Mouse (Mus musculus) heart, embryonic 11.5 days (tissue): ENCODE data around the gene Nav3. TPM values are rescaled to one million over a fixed set of nuclear protein-coding genes. Genes with fewer than 3 reads are reported as not detected.

Experiments
- ATAC-seq: fragments of 200-750 bp; cut with Nextera tagmentation; replicated peaks from 2 replicates; pipeline ENCODE4 v1.8.0; 2017; ENCODE audit warnings: moderate library complexity; ENCODE audit not compliant: insufficient number of reproducible peaks, low FRiP score, low TSS enrichment
- H3K27ac ChIP-seq: fragments of 300-500 bp; sonication (generic); 2 replicates; pipeline ENCODE4 v1.5.1; 2014; ENCODE audit warnings: mild to moderate bottlenecking, low read depth, low read length
- H3K27me3 ChIP-seq: fragments of 300-500 bp; sonication (generic); 2 replicates; pipeline ENCODE4 v1.6.1; 2014; ENCODE audit warnings: mild to moderate bottlenecking, low read length, mixed read lengths; ENCODE audit not compliant: control insufficient read depth, insufficient read depth
- H3K36me3 ChIP-seq: fragments of 300-500 bp; sonication (generic); 2 replicates; pipeline ENCODE4 v1.6.1; 2014; ENCODE audit warnings: mild to moderate bottlenecking, low read length, moderate library complexity, mixed read lengths; ENCODE audit not compliant: control insufficient read depth, insufficient read depth
- H3K4me1 ChIP-seq: fragments of 300-500 bp; sonication (generic); 2 replicates; pipeline ENCODE4 v1.6.1; 2014; ENCODE audit warnings: low read length; ENCODE audit not compliant: control insufficient read depth, insufficient read depth
- H3K4me2 ChIP-seq: fragments of 300-500 bp; sonication (generic); 2 replicates; pipeline ENCODE4 v1.6.1; 2014; ENCODE audit warnings: mild to moderate bottlenecking, moderate library complexity
- H3K4me3 ChIP-seq: fragments of 300-500 bp; sonication (generic); 2 replicates; pipeline ENCODE4 v1.5.1; 2014; ENCODE audit warnings: low read depth, low read length
- H3K9ac ChIP-seq: fragments of 300-500 bp; sonication (generic); 2 replicates; pipeline ENCODE4 v1.6.1; 2014; ENCODE audit warnings: mild to moderate bottlenecking, low read depth, low read length, moderate library complexity
- H3K9me3 ChIP-seq: fragments of 300-500 bp; sonication (generic); replicated peaks from 2 replicates; pipeline ENCODE4 v1.6.1; 2016; ENCODE audit warnings: low read length; ENCODE audit not compliant: control insufficient read depth
- WGBS: fragments of 180-500 bp; shearing (Covaris S2); extraction: QIAGEN DNeasy Blood & Tissue Kit; methylation state at CpG from one replicate; pipeline ENCODE4 v1.1.7; 2014; ENCODE audit not compliant: insufficient replicate concordance; 5-methylcytosine and 5-hydroxymethylcytosine counted together
- polyA plus RNA-seq: library from polyadenylated mRNA; unstranded; fragments of >200 nt; fragmentation: Nextera tagmentation; extraction: Ambion mirVana; gene quantifications from 2 replicates; pipeline ENCODE4 v1.2.1, GENCODE M21; 2014

Nav3 gene
- polyA plus RNA-seq, 1 experiment from 2014 or later: 1.9 TPM

GRCm38 (mm10) chr10:110453566-110453965, 2.4 kb downstream of the Nav3 start:
- no peak overlapping the region for H3K27ac ChIP-seq
- no peak overlapping the region for H3K4me2 ChIP-seq
- no peaks in the 10 kb centered on the region for H3K36me3 ChIP-seq
- ATAC-seq: no peak
- H3K4me3 ChIP-seq: no peak overlapping the region
- H3K4me1 ChIP-seq: peaks cover 3% of the 10 kb centered on the region; the same call in 1 of the 2 replicates
- H3K27me3 ChIP-seq: peaks cover 10% of the 10 kb centered on the region; the same call in 1 of the 2 replicates
- H3K9me3 ChIP-seq: no peaks in the 10 kb centered on the region
- no peak overlapping the region for H3K9ac ChIP-seq
- 66% methylated on average over 5 of the region's 5 CpGs for WGBS

- Histone ChIP-seq H3K4me1 (no peaks in the 10 kb centered on the region), H3K27ac (no peak overlapping the region), H3K36me3 (no peaks in the 10 kb centered on the region), H3K4me3 (no peak overlapping the region), H3K9ac (no peak overlapping the region), H3K27me3 (no peaks in the 10 kb centered on the region), H3K9me3 (no peaks in the 10 kb centered on the region), H3K4me2 (no peak overlapping the region)
- 83% methylated on average over 2 of the region's 2 CpGs for WGBS
- no peak for ATAC-seq
These were observed 15.6 kb downstream of the Nav3 start for GRCm38 (mm10) chr10:110440396-110440795.

- Histone ChIP-seq H3K9me3 (no peaks in the 10 kb centered on the region), H3K4me2 (no peak overlapping the region), H3K4me1 (no peaks in the 10 kb centered on the region), H3K36me3 (no peaks in the 10 kb centered on the region), H3K27me3 (no peaks in the 10 kb centered on the region), H3K27ac (no peak overlapping the region), H3K4me3 (no peak overlapping the region), H3K9ac (no peak overlapping the region)
- ATAC-seq: no peak
- 85% methylated on average over 3 of the region's 3 CpGs for WGBS
These were observed 24.9 kb downstream of the Nav3 start for GRCm38 (mm10) chr10:110431078-110431477.

- no peaks in the 10 kb centered on the region for H3K4me1 ChIP-seq
- WGBS: 73% methylated on average over 6 of the region's 6 CpGs
- no peaks in the 10 kb centered on the region for H3K36me3 ChIP-seq
- H3K9me3 ChIP-seq: no peaks in the 10 kb centered on the region
- H3K4me2 ChIP-seq: no peak overlapping the region
- H3K27ac ChIP-seq: no peak overlapping the region
- no peak for ATAC-seq
- no peak overlapping the region for H3K9ac ChIP-seq
- no peak overlapping the region for H3K4me3 ChIP-seq
- no peaks in the 10 kb centered on the region for H3K27me3 ChIP-seq
These were observed 26.4 kb downstream of the Nav3 start for GRCm38 (mm10) chr10:110429578-110429977.

- no peak overlapping the region for H3K9ac ChIP-seq
- H3K27ac ChIP-seq: no peak overlapping the region
- H3K36me3 ChIP-seq: no peaks in the 10 kb centered on the region
- H3K27me3 ChIP-seq: no peaks in the 10 kb centered on the region
- no peak overlapping the region for H3K4me2 ChIP-seq
- no peak for ATAC-seq
- no peaks in the 10 kb centered on the region for H3K9me3 ChIP-seq
- H3K4me3 ChIP-seq: no peak overlapping the region
- WGBS: 88% methylated on average over 2 of the region's 2 CpGs
- H3K4me1 ChIP-seq: no peaks in the 10 kb centered on the region
These were observed 27.0 kb downstream of the Nav3 start for GRCm38 (mm10) chr10:110429052-110429451.

- Histone ChIP-seq H3K4me1 (no peaks in the 10 kb centered on the region), H3K4me2 (no peak overlapping the region), H3K9me3 (no peaks in the 10 kb centered on the region), H3K27me3 (no peaks in the 10 kb centered on the region), H3K9ac (no peak overlapping the region), H3K36me3 (no peaks in the 10 kb centered on the region), H3K27ac (no peak overlapping the region), H3K4me3 (no peak overlapping the region)
- ATAC-seq: no peak
- WGBS: 81% methylated on average over 5 of the region's 5 CpGs
These were observed 34.5 kb downstream of the Nav3 start for GRCm38 (mm10) chr10:110421533-110421932.

GRCm38 (mm10) chr10:110417003-110417402, 39.0 kb downstream of the Nav3 start:
- Histone ChIP-seq H3K4me2 (no peak overlapping the region), H3K9me3 (no peaks in the 10 kb centered on the region), H3K4me1 (no peaks in the 10 kb centered on the region), H3K27ac (no peak overlapping the region), H3K4me3 (no peak overlapping the region), H3K36me3 (no peaks in the 10 kb centered on the region), H3K9ac (no peak overlapping the region), H3K27me3 (no peaks in the 10 kb centered on the region)
- ATAC-seq: no peak
- 61% methylated on average over 5 of the region's 5 CpGs for WGBS

GRCm38 (mm10) chr10:110415624-110416023, 40.4 kb downstream of the Nav3 start:
- WGBS: 60% methylated on average over 3 of the region's 3 CpGs
- Histone ChIP-seq H3K36me3 (no peaks in the 10 kb centered on the region), H3K9ac (no peak overlapping the region), H3K9me3 (no peaks in the 10 kb centered on the region), H3K27me3 (no peaks in the 10 kb centered on the region), H3K27ac (no peak overlapping the region), H3K4me1 (no peaks in the 10 kb centered on the region), H3K4me2 (no peak overlapping the region), H3K4me3 (no peak overlapping the region)
- no peak for ATAC-seq

- no peak overlapping the region for H3K9ac ChIP-seq
- H3K9me3 ChIP-seq: no peaks in the 10 kb centered on the region
- no peaks in the 10 kb centered on the region for H3K36me3 ChIP-seq
- no peak for ATAC-seq
- 80% methylated on average over 11 of the region's 11 CpGs for WGBS
- H3K27me3 ChIP-seq: no peaks in the 10 kb centered on the region
- no peaks in the 10 kb centered on the region for H3K4me1 ChIP-seq
- no peak overlapping the region for H3K4me3 ChIP-seq
- H3K4me2 ChIP-seq: no peak overlapping the region
- no peak overlapping the region for H3K27ac ChIP-seq
These were observed 42.6 kb downstream of the Nav3 start for GRCm38 (mm10) chr10:110413281-110413897.
